Mouse (Mus musculus) brain, embryonic 18.5 days (tissue): ENCODE measurements around the gene S100a13.

Source experiments
- DNase-seq: peaks from one replicate; pipeline ENCODE4 v3.0.0-alpha.2; 2012; ENCODE audit warnings: low read depth, low spot score

S100a13 gene

GRCm38 (mm10) chr3:90508287-90508949, 5.8 kb upstream of the S100a13 start:
- DNase-seq: no peak

GRCm38 (mm10) chr3:90508950-90509746, 5.1 kb upstream of the S100a13 start, which contains the start of gene Chtop:
Chtop (minus strand) TSS chr3:90509498.
- peak; percentile 95 for DNase-seq

GRCm38 (mm10) chr3:90509747-90510123, 4.5 kb upstream of the S100a13 start:
- DNase-seq: no peak

GRCm38 (mm10) chr3:90512276-90512675, 2.0 kb upstream of the S100a13 start:
- no peak for DNase-seq

GRCm38 (mm10) chr3:90512948-90513642, 1.1 kb upstream of the S100a13 start:
- DNase-seq: no peak

GRCm38 (mm10) chr3:90514691-90515090, 456 bp downstream of the S100a13 start:
- no peak for DNase-seq

- DNase-seq: no peak
Observed at GRCm38 (mm10) chr3:90515242-90515641, 1.0 kb downstream of the S100a13 start.

GRCm38 (mm10) chr3:90515789-90516188, 1.6 kb downstream of the S100a13 start:
- no peak for DNase-seq

- DNase-seq: no peak
Observed at GRCm38 (mm10) chr3:90517711-90518110, 3.5 kb downstream of the S100a13 start.

- DNase-seq: no peak
Observed at GRCm38 (mm10) chr3:90525421-90525820, 11.2 kb downstream of the S100a13 start.

- no peak for DNase-seq
Observed at GRCm38 (mm10) chr3:90526076-90526475, 11.8 kb downstream of the S100a13 start.

GRCm38 (mm10) chr3:90526580-90526979, 12.3 kb downstream of the S100a13 start, which contains the start of gene S100a14:
S100a14 (plus strand) TSS chr3:90526856.
- no peak for DNase-seq

- no peak for DNase-seq
Observed at GRCm38 (mm10) chr3:90527291-90527873, 13.1 kb downstream of the S100a13 start.

- DNase-seq: no peak
Observed at GRCm38 (mm10) chr3:90531713-90532112, 17.5 kb downstream of the S100a13 start.

- DNase-seq: no peak
Observed at GRCm38 (mm10) chr3:90535446-90535845, 21.2 kb downstream of the S100a13 start.

- no peak for DNase-seq
Observed at GRCm38 (mm10) chr3:90537141-90537904, 23.1 kb downstream of the S100a13 start, which contains the start of gene S100a16. S100a16 (plus strand) TSS chr3:90537254.

GRCm38 (mm10) chr3:90537905-90538296, 23.7 kb downstream of the S100a13 start:
- no peak for DNase-seq

- DNase-seq: no peak
Observed at GRCm38 (mm10) chr3:90540904-90541303, 26.7 kb downstream of the S100a13 start.

GRCm38 (mm10) chr3:90549676-90550420, 35.6 kb downstream of the S100a13 start:
- DNase-seq: no peak

- no peak for DNase-seq
Observed at GRCm38 (mm10) chr3:90550421-90550790, 36.2 kb downstream of the S100a13 start.
